Mouse (Mus musculus) T-cell, adult 2 months (primary cell): Measurements from ENCODE around the gene Cldn1.

Source experiments
- DNase-seq: peaks from one replicate; pipeline ENCODE4 v3.0.0; 2022; ENCODE audit warnings: low spot score

Cldn1 gene

DNA sequence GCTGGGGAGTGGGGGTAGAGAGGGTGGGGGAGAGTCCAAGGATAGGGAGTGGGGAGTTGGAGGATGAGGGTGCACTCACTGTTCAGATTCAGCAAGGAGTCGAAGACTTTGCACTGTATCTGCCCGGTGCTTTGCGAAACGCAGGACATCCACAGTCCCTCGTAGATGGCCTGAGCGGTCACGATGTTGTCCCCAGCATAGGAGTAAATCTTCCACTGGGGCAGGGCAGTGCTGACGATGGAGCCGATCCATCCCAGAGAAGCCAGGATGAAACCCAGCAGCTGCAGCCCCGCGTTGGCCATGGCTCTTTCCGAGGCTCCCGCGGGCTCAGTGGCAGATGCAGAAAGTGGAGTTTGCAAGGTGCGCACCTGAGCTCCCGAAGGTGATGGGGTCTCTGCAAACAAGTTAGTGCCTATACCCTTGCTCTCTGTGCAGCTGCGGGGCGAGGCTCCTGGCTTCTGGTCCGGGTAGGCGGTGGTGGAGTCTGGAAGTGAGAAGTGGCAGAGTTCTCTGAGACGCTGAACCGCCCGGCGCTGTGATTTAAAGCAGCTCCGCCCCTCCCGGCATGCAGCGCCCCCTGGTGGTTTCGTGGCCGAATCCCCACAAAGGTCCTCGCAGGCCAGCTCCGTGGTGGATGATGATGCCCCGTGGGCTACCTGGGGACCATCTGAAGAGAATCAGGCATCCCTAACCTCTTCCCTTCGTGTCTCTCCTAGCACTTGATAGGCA lies at the start of gene Cldn1:
Cldn1 (minus strand) TSS at position 517 of the 729 bp plus-strand sequence.
- no peak for DNase-seq

DNA sequence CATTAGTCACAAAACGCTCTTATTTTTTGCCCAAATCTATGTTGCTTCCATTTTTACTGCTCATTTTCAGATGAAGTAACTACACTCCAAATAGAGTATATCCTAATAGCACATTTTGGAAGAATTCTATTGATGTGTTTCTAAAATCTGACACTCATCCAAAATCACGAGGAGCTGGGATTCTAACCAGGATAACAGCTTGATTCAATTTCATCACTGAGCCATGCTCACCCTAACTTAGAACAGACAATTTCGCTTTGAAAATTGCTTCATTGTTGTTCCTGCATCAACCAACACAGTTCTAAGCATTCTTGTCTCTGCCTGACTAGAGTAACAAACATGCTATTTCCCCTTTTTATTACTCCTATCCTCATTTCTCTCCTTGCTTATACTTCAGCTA lies 47.0 kb upstream of the Cldn1 start:
- DNase-seq: no peak

DNA sequence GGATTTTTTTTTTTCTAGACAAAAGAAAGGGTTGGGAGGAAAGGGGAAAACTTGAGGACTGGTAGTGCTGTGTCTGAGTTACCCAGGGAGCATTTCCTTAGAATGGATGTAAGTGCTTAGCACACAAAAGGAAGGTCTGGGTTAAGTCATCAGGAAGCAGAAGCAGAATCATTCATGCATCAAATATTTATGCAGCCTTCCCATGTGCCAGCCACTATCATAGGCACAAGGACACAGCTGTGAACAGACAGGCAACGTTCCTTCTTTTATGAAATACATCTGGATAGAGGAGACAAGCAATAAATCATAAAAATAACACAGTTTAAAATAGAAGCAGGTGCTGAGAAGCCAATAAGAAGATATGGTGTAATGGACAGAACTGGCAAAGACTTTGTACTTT lies 32.4 kb upstream of the Cldn1 start:
- DNase-seq: no peak

DNA sequence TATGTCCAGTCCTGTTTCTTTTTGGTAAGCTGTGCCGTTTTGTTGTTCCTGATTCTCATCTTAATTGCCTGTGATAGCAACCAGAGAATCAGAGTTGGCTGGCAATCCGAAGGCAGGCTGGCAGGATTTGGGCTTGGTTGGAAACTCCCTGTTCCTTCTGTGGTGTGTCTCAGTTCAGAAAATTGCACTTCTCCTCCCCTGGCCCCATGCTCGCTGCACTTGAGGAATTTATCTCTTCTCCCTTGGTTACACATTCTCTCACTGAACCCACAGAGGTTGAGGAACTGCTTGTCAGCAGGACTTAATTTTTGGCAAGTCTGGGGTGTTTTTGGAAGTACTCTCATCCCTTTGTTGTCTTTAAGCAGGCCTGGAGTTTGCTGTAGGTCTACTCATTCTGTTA lies 29.3 kb upstream of the Cldn1 start:
- no peak for DNase-seq

DNA sequence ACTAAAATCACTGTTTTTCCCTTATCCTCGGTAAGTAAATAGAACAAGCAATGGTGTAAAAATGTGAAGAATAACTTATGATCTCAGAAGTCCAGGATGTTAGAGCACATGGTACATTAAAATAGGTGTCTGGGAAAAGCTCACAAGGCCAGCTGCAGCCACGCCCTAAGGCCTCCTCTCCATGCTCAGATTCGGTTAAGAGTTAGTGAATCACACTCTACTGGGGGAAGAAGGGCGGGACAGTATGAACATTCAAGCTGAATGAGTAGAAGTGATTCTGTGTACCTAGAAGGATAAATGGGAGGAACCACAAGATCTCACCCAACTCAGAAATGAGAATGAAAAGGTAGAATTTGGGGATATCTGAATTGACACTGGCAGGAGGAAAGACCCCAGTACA lies 28.9 kb upstream of the Cldn1 start:
- DNase-seq: no peak

DNA sequence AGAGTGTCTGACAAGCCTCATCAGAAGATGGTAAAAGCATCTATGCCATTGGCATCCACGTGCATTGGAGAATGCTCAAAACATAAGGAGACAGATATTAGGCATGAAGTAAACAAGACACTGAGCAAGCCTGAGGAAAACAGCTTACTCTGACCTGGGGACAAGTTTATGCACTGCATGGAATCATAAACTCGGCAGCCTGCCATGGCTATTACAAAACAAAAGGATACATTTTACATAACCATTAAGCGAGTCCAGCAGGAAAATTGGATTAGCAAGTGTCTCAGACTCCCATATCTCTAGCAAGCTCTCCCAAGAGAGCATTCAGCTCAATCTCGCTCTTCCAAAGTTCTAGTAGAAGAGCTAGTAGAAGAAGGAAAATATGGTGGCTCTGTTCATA lies 19.3 kb upstream of the Cldn1 start:
- DNase-seq: no peak

DNA sequence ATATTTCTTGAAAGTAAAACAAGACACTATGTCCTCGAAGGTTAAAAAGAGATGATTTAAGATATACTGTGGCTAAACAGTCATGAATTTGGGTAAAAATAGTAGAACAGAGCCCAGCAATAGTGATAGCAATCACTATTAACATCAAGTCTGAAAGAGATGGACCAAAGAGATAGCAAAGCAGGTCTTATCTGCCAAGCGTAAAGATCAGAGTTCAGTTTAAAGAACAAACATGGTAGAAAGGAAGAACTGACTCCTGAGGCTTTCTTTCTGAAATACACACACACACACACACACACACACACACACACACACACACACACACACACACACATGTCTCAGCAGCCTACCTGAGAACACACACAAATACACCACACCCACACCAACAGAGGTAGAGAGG lies 14.5 kb upstream of the Cldn1 start:
- DNase-seq: no peak

DNA sequence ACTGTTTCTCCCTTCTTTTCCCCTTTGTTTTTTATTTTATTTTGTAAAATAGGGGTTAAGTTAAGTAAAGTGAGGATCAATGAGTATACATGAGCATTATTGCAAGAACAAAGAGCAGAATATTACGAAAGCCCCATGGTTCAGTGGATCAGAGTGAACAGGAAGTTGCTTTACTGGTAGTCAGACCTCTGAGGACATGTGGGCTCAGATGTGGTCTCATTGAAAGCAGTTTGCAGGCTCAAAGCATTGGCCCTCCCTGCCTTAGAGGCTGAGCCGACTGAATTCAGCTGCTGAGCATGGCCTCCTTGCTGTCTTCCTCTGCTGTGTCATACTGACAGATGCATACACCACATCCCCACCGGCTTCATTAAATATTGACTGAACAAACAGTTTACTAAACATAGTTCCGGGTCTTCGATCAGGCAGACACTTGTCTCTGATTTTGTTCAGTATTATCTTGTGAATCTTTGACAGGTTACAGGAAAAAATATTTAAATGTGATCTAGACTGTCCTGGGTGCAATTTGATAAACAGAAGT lies 12.5 kb upstream of the Cldn1 start:
- DNase-seq: no peak

DNA sequence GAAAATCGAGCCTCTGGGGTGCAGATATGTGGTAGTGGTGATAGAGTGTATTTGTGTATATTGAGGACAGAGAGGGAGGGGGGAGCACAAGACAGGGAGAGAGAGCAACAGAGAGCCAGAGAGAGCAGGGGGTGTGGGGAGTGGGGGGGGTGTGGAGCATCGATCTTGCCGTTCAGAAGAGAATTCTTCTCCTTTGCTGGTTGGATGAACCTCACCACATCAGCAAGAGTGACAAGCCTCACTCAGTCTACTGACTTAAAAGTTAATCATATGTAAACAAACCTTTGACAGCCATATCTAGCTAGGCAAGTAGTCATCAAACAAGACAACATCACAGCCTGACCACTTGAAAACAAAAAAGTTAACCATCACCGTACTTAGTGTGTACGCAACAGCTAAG lies 5.5 kb upstream of the Cldn1 start:
- DNase-seq: no peak

DNA sequence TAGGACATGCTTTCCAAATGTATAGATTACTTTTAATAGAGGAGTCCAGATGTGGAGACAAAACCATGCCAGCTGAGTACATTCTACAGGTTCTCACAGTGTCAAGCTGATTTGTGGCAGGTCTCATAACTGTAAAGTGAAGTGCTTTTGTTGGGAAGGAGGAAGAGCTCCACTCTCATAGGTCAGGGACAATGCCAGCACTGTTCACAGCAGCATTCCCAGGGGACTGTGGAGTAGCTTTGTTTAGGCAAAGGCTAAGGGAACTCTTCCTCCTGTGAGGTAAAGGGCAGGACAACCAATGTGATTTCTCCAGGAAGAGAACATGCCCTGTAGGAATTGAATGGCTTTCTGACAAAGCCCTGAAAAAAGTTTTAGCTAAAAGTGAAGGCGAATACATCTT lies 1.5 kb downstream of the Cldn1 start:
- DNase-seq: no peak

DNA sequence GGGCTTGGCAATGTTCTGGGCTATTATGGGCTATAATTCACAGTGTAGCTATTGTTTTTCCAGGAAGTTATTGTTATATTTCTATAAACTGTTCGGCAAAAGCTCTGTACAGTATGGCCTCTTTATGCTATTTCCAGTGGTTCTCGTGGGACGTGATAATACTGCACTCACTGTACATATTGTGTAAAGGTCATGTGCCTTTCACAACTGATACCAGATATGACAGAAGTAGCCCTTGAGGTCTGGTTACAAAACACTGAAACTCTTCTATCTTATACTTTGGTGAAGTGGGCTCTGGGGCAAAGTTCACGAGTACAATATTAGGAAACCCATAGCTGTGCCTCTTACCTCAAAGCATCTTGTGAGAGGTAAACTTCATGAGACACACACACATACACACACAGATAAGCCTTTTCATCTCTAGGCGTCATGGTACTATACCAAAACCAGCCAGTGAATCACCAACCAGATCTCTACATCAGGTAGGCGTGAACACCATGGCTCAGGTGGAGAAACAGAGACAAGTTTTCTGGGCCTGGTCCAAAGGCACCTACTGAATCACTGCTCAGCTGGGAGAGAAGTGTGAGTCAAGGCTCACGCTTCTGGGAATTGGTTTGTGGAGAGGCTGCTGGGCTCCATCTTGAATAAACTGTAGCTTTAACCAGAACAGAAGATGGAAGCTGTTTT lies 2.5 kb downstream of the Cldn1 start:
- no peak for DNase-seq

DNA sequence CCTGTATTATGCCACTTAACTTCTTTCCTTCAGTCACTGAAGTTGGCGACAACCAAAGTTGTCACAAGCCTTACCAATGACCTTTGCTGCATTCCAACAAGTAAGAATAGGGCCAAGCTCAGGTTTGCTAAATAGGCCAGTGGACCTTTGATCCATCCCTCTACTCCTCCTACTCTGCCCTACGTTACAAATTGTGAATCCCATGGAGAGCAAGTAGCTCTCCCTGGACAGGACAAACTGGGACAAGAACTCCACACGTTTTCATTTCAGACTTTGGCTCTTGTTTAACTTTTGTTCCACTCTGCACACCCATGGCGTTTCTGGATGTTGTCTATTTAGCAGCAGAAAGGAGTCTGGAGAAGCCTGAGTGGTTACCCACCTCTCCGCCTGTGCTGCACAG lies 3.5 kb downstream of the Cldn1 start:
- DNase-seq: no peak

DNA sequence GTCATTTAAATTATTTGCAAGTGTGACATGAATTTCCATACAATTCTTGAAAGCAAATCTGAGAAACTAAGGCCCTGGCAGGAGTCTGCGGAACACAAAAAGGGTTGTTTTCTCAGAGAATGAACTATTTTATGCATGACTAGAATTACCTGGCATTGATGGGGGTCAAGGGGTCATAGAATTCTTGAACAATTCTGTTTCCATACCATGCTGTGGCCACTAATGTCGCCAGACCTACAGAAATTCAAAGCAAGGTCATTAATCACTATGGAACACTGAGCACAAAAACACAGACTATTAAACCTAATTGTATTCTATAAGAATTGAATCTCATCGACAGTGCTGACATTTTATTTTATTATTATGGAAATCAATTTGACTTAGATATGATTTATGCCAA lies 10.9 kb downstream of the Cldn1 start:
- no peak for DNase-seq

DNA sequence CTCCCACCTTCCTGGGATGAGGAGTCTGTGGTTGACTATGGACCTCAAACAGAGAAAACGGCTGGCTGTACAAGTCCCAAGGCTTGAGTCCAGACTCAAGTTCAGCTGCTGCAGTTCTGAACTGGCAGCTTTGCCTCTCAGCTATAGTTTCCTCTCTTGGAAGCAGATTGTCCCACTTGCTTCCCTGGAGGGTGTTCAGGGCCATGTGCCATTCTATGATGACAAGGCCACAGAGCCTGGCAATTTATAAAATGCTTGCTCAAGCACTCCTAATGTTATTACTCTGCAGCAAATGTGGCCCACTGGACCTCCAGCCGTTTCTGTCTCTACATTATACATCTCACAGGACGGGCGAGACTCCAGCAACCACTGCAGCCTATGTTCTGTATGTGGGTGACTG lies 12.0 kb downstream of the Cldn1 start:
- no peak for DNase-seq

DNA sequence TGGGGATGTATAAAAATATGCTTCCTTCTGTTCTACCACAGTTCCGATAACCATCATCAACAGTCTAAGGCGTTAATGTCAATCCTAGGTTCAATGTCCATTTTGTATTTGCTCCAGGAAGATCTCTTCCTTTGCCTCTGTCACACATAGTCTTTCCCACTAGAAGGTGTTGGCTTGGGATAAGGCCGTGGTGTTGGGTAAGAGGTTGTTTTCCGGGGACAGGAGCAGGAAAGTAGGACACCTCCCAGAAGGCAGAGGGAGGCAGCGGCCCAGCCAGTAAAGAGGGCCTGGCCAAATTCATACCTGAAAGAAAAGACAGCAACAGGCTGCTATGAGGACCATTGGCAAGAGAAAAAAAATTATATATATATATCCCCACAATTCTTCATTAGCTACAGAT lies 12.7 kb downstream of the Cldn1 start:
- DNase-seq: no peak

DNA sequence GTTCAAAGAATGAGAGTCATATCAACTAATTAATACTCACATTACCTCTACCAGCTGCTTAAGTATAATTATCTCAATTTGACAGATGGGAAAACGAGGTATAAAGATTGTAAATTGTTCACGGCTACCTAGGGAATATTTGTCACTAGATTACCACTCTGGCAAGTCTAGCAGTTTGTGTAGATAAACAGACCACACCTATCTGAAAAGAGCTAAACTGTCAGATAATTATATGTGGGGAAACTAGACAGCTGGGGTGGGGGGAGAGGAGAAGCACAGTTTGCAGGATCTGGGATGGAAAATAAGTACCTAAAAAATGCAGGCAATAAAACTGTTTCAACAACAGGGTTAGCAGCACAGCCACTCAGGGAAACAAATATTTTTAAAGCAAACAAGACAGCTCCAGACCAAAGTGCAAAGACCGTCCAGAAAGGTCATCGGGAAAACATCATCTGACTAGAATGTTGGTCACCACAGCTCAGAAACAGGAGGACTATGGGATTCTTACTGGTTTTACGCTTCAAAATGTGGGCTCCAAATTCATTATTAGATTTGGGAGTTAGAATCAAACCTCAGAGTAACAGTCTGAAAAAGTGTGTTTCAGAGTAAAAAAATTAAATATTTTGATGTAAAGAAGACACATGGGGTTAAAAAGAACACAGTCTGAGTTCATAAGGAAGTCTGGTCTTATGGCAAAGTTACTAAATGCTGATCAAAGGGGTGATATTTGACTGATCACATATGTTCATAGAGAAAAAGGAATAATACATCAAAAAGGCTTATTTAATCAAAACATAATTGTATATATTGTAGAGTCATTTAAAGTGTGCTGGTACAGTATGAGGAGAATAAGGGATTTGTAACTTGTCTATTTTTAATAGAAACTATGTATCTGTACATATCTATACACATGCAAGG lies 13.5 kb downstream of the Cldn1 start:
- DNase-seq: no peak

DNA sequence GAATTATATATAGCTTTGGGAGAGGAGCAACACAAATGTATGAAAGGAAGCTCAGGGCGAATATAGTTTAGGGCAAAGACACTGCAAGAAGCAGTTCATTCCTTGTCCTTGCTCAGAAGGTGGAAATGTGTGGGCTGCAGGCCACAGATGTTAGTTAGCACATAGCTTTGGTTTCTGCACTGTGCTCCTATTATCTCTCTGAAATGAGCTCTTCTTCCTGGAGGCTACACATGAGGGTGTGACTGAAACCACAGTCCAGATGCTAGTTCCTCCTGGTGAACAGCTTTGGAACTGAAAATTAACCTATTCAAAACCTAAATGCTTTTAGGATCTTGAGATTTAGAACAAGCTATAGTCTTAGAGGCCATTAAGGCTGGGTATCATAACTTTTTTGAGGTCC lies 16.1 kb downstream of the Cldn1 start:
- no peak for DNase-seq

DNA sequence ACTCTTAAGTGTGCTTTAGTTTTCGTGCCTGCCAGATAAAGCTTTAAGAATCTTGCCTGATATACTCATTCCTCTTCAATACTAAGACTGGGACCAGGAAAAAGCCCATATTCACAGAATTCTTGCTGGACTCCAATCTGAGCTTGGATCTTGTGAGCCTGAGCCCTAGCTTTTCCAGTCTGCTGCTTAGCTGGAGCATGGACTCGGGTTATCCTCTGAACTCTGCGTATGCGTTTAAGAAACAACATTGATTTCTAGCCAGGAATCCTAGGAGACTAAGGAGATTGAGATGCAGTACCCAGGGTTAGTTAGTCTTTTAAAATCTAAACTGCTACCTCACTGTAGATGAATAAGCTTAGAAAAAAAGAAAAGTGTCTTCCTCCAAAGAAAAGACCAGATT lies 20.9 kb downstream of the Cldn1 start:
- DNase-seq: no peak

DNA sequence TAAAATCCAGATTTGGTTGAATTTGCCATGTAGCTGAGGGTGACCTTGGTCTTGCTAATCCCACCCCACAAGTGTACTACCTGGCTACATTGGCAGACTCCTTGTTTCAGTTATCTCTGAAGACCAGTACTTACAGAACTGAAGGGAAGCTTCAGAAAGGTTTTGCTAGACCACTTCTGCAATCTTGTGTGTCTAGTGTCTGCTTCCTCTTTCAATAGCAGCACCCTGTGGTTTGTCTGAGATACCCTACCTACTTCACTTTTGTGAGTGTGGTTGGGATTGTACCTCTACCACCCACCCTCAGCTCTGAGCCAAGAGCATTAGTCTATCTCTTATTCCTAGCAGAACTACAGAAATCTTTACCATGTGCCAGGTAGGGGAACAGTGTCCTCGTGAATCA lies 22.8 kb downstream of the Cldn1 start:
- no peak for DNase-seq

DNA sequence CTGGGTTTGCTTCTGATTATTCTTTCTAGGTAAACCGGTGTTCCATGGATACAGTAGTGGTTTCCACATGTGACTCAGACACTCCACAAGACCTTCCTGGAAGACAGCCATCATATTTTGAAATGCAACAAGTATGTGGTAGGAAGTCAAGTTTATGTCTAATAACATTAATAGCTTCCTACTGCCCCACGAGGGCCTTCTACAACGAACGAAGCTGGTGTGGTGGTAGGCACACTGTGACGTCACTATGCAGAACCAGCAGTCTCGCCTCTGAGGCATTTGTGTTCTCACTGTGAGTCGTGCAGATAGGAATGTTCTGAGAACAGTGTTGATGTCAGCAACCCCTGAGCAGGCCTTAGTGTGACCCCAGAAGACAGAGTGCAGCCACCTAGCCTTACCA lies 55.4 kb downstream of the Cldn1 start:
- no peak for DNase-seq

DNA sequence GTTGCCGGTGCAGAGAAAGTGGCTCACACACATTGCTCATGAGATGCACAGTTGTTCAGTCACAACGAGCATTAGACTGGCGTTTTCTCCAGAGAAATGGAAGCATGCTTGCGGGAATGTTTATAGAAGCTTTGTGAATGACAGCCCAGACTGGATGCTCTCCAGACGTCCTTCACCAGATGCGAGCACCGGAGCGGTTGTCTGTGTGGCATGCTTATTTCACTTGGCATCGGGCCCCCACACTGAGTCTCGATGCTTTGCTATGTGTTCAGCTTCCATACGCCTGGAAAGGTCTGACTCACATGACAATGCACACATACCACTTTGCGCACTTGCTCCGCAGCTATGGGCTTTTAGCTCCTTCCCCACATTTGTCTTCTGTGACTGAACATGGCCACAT lies 56.8 kb downstream of the Cldn1 start:
- DNase-seq: no peak

DNA sequence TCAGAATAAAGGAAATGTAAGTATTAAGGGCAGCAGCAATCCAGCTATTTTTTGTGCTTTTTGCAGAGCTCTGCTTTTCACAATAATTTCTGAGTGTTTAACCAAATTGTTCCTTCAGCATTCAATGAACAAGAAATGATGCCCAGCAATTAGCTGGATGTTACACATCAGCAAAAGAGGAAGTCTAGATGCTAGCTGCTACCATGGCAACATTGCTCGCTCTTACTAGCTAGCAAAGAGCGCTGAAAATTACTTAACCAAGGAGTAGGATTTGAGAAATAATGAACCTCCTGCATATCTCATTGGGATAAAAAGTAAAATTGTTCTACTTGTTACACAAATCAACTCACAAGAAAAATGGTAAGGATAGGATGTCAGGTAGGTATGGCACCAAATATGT lies 62.2 kb downstream of the Cldn1 start:
- no peak for DNase-seq
